8 mouse cellular contexts compared by ENCODE assay signal in the genomic region with DNA sequence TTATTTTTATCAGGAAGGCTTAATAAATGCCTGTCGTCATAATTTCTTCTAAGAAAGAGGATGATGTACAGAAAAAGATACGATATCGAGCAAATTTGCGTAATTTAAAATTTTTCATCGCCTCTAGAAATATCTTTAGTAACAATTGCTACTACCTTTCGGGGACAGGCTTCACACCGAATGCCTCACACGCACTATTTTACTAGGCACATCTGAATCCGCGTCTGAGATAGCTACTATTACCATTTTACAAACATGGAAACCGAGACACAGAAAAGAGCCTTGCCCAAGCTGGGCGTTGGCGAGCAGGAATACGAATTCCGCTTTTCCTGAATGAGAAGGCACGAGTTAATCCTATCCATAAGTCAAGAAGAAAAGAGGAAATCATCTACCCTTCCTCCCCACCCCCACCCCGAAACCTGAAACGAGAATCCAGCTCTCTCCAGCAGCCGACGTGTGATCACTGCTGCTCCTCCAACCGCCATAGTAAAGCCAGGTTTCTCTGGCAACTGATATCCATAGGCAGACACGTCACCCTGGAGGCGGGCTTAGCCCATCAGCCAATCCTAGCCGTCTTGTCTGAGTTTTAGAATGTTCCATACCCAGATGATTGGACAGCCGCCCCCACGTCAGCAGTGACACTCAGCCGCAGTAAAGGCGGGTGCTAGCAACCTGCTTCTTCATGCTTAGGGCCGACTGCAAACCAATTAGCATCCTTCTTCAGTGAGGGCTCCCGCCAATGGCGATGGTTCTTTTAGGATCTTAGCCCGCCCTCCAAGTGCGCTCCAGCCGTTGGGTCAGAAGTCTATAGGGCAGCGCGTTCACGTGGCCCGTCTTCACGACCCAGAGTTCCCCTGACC. TPM values are rescaled to one million over a fixed set of nuclear protein-coding genes. Genes with fewer than 3 reads are reported as not detected.
DNase-seq lines count a peak whose midpoint lies in the region; ATAC-seq and TF ChIP-seq lines count a peak whose summit lies in the region.

No protein-coding gene starts in this region.

- intact Hi-C loops in heart, postnatal 36 days (cut with DNase I) = loop anchor here (5.0 kb wide), 1 partner anchor 401 kb away; no protein-coding TSS in a partner anchor

- no peak for TF ChIP-seq CTCF in G1E (IDR thresholded peaks at IDR 0.05; ENCODE audit: low read depth, low read length)
- no peak for TF ChIP-seq CTCF in layer of hippocampus, adult 2 months (conservative IDR thresholded peaks at IDR 0.05)
- TF ChIP-seq CTCF in lung, embryonic 14.5 days (IDR thresholded peaks at IDR 0.05; ENCODE audit: low read depth) = no peak
- no peak for TF ChIP-seq CTCF in olfactory bulb, adult 2 months (IDR thresholded peaks at IDR 0.05; ENCODE audit: insufficient read depth, low read depth, low read length)

- peak overlapping the region; percentile 63 for H3K9ac ChIP-seq in forebrain, embryonic 16.5 days (replicated peaks; ENCODE audit: low read depth, low read length)
- peak overlapping the region; percentile 68 for H3K9ac ChIP-seq in lung, embryonic 14.5 days

- 21% methylated on average over 39 of the region's 39 CpGs for WGBS in forebrain, embryonic 16.5 days
- 12% methylated on average over 39 of the region's 39 CpGs for WGBS in lung, embryonic 14.5 days
- WGBS in olfactory bulb, adult 2 months = 15% methylated on average over 39 of the region's 39 CpGs

- TF ChIP-seq POLR2A in olfactory bulb, adult 2 months (IDR thresholded peaks at IDR 0.05; ENCODE audit: insufficient read depth, low read depth, low read length) = peak; percentile 71; the same call in 1 of the 2 replicates

- H3K4me2 ChIP-seq in forebrain, embryonic 16.5 days (ENCODE audit: low read length) = peak overlapping the region; percentile 39; the same call in 1 of the 2 replicates
- H3K4me2 ChIP-seq in lung, embryonic 14.5 days = peak overlapping the region; percentile 66

- H3K4me1 ChIP-seq in G1E (ENCODE audit: insufficient read depth, low read depth, low read length) = peaks cover 7% of the 10 kb centered on the region; the same call in 1 of the 2 replicates
- H3K4me1 ChIP-seq in forebrain, embryonic 16.5 days (replicated peaks; ENCODE audit: control insufficient read depth, insufficient read depth, low read length) = peaks cover 10% of the 10 kb centered on the region
- no peaks in the 10 kb centered on the region for H3K4me1 ChIP-seq in lung, embryonic 14.5 days (ENCODE audit: insufficient read depth)
- H3K4me1 ChIP-seq in olfactory bulb, adult 2 months (ENCODE audit: control insufficient read depth, insufficient read depth, low read length) = no peaks in the 10 kb centered on the region

- H3K36me3 ChIP-seq in G1E (replicated peaks) = peaks cover 10% of the 10 kb centered on the region
- no peaks in the 10 kb centered on the region for H3K36me3 ChIP-seq in forebrain, embryonic 16.5 days (ENCODE audit: control insufficient read depth, insufficient read depth)
- peaks cover 17% of the 10 kb centered on the region; the same call in 1 of the 2 replicates for H3K36me3 ChIP-seq in lung, embryonic 14.5 days (ENCODE audit: insufficient read depth)

- ATAC-seq in G1E (ENCODE audit: extremely low read depth, insufficient number of reproducible peaks, low FRiP score, poor library complexity, severe bottlenecking) = peak; percentile 88
- peak; percentile 97 for ATAC-seq in forebrain, embryonic 16.5 days
- ATAC-seq in lung, embryonic 14.5 days (ENCODE audit: insufficient read depth) = peak; percentile 98

- peak; percentile 68 for DNase-seq in G1E (ENCODE audit: low spot score)
- peak; percentile 91 for DNase-seq in cerebellum, adult 11 months
- DNase-seq in heart, postnatal 36 days = peak; percentile 82 to 83
- DNase-seq in layer of hippocampus, adult 2 months (ENCODE audit: low spot score in 2 of 2) = peak; percentile 88 to 97
- DNase-seq in lung, embryonic 14.5 days = peak; percentile 94
- peak; percentile 84 to 91 for DNase-seq in thymus, postnatal 10 days (ENCODE audit: low spot score in 2 of 2)

- peak overlapping the region; percentile 74 for H3K4me3 ChIP-seq in G1E (ENCODE audit: low read depth, low read length)
- H3K4me3 ChIP-seq in forebrain, embryonic 16.5 days (replicated peaks; ENCODE audit: low read length) = peak overlapping the region; percentile 61
- H3K4me3 ChIP-seq in layer of hippocampus, adult 2 months = peak overlapping the region; percentile 75
- peak overlapping the region; percentile 57 for H3K4me3 ChIP-seq in lung, embryonic 14.5 days (ENCODE audit: low read depth, low read length)
- peak overlapping the region; percentile 65 for H3K4me3 ChIP-seq in olfactory bulb, adult 2 months (ENCODE audit: insufficient read depth, low read depth, low read length)

- no peaks in the 10 kb centered on the region for H3K27me3 ChIP-seq in G1E (ENCODE audit: insufficient read depth, low read length)
- H3K27me3 ChIP-seq in forebrain, embryonic 16.5 days (replicated peaks; ENCODE audit: control insufficient read depth, insufficient read depth, low read length) = no peaks in the 10 kb centered on the region
- H3K27me3 ChIP-seq in lung, embryonic 14.5 days (ENCODE audit: insufficient read depth, low read length) = no peaks in the 10 kb centered on the region

- peak overlapping the region; percentile 94 for H3K27ac ChIP-seq in forebrain, embryonic 16.5 days (ENCODE audit: low read length)
- H3K27ac ChIP-seq in layer of hippocampus, adult 2 months = peak overlapping the region; percentile 97
- H3K27ac ChIP-seq in lung, embryonic 14.5 days (ENCODE audit: low read depth) = peak overlapping the region; percentile 93
- peak overlapping the region; percentile 80 for H3K27ac ChIP-seq in olfactory bulb, adult 2 months (ENCODE audit: insufficient read depth, low read depth, low read length)

- H3K9me3 ChIP-seq in G1E (replicated peaks) = no peaks in the 10 kb centered on the region
- no peaks in the 10 kb centered on the region for H3K9me3 ChIP-seq in forebrain, embryonic 16.5 days (ENCODE audit: control insufficient read depth, low read length)
- H3K9me3 ChIP-seq in lung, embryonic 14.5 days (ENCODE audit: low read depth, low read length) = no peaks in the 10 kb centered on the region

RNA-seq across cellular contexts. Expression of gene Morf4l2, which starts 2.5 kb away (rescaled TPM):
- total RNA-seq in G1E (2014; fragmentation: Nextera tagmentation) = 160 and 161 TPM in 2 replicates
- 375 and 434 TPM in 2 replicates for total RNA-seq in G1E (2017)
- polyA plus RNA-seq in G1E (2012) = 351 and 355 TPM in 2 replicates
- polyA plus RNA-seq in forebrain, embryonic 16.5 days (2015; fragmentation: Nextera tagmentation; extraction: Ambion mirVana) = 581 and 603 TPM in 2 replicates
- total RNA-seq in heart, postnatal 36 days (2021) = 10 to 100 TPM; 89.8 to 91.8 TPM
- 100 to 1,000 TPM; 384 to 391 TPM for total RNA-seq in layer of hippocampus, adult 2 months (2021)
- 572 and 614 TPM in 2 replicates for polyA plus RNA-seq in lung, embryonic 14.5 days (2014; fragmentation: Nextera tagmentation; extraction: Ambion mirVana)
- polyA plus RNA-seq in olfactory bulb, adult 2 months (2012; ENCODE audit: insufficient read depth, insufficient read length, low replicate concordance, missing spikeins) = 434 TPM in 1 of 2 replicates, not detected in the other

RNA-seq across cellular contexts. Expression of gene Tceal1, which starts 33.2 kb away (rescaled TPM):
- not detected in 2 replicates for total RNA-seq in G1E (2014; fragmentation: Nextera tagmentation)
- 0.11 TPM in 1 of 2 replicates, not detected in the other for total RNA-seq in G1E (2017)
- polyA plus RNA-seq in G1E (2012) = not detected in 2 replicates
- polyA plus RNA-seq in forebrain, embryonic 16.5 days (2015; fragmentation: Nextera tagmentation; extraction: Ambion mirVana) = 21.5 and 21.7 TPM in 2 replicates
- total RNA-seq in heart, postnatal 36 days (2021) = 1 to 10 TPM; 3.8 to 5.0 TPM
- total RNA-seq in layer of hippocampus, adult 2 months (2021) = 10 to 100 TPM; 12.9 to 15.3 TPM
- polyA plus RNA-seq in lung, embryonic 14.5 days (2014; fragmentation: Nextera tagmentation; extraction: Ambion mirVana) = 10.3 and 10.4 TPM in 2 replicates
- not detected in 2 replicates for polyA plus RNA-seq in olfactory bulb, adult 2 months (2012; ENCODE audit: insufficient read depth, insufficient read length, low replicate concordance, missing spikeins)

RNA-seq across cellular contexts. Expression of gene Glra4, which starts 38.9 kb away (rescaled TPM):
- total RNA-seq in G1E (2014; fragmentation: Nextera tagmentation) = not detected in 2 replicates
- not detected in 2 replicates for total RNA-seq in G1E (2017)
- not detected in 2 replicates for polyA plus RNA-seq in G1E (2012)
- polyA plus RNA-seq in forebrain, embryonic 16.5 days (2015; fragmentation: Nextera tagmentation; extraction: Ambion mirVana) = not detected in 2 replicates
- not detected for total RNA-seq in heart, postnatal 36 days (2021)
- total RNA-seq in layer of hippocampus, adult 2 months (2021) = under 1 TPM in 1 of 2 experiments, not detected in 1; 0.20 TPM
- polyA plus RNA-seq in lung, embryonic 14.5 days (2014; fragmentation: Nextera tagmentation; extraction: Ambion mirVana) = 0.13 TPM in 1 of 2 replicates, not detected in the other
- polyA plus RNA-seq in olfactory bulb, adult 2 months (2012; ENCODE audit: insufficient read depth, insufficient read length, low replicate concordance, missing spikeins) = not detected in 2 replicates

Comparison
In these comparisons a context has a peak if more than half of its experiments do, and no peak if none do; other contexts are left out.
1. Peak in every context shown above with its lines: DNase-seq, ATAC-seq, H3K4me3 ChIP-seq and H3K27ac ChIP-seq.
2. RNA of gene Tceal1, which starts 33.2 kb away (polyA plus RNA-seq): 21.5 to 21.7 TPM in forebrain, embryonic 16.5 days and 10.3 to 10.4 TPM in lung, embryonic 14.5 days; not detected in G1E and not detected in olfactory bulb, adult 2 months; every median in the first group is over 10 times any median in the second.